Mouse (Mus musculus) MEL (cell line): ENCODE data around the gene Trdmt1. TPM values are rescaled to one million over a fixed set of nuclear protein-coding genes. Genes with fewer than 3 reads are reported as not detected.

Experiments used
- DNase-seq: peaks from one replicate; pipeline ENCODE4 v3.0.0; 2011; ENCODE audit warnings: low read depth, low spot score
- H3K27ac ChIP-seq: 2 replicates; pipeline ENCODE4 v1.5.1; 2012; ENCODE audit warnings: low read depth, mild to moderate bottlenecking, control low read depth, low read length, moderate library complexity; ENCODE audit not compliant: control insufficient read depth
- H3K27me3 ChIP-seq, 2 experiments: fragments of 150-350 bp in 1 of 2; sonication (generic) in 1 of 2; 2 replicates each; pipeline ENCODE4 v1.6.1; 2012; ENCODE audit warnings: low read length in 2 of 2, mild to moderate bottlenecking in 2 of 2, improper control_type of control experiment in 1 of 2, moderate library complexity in 1 of 2; ENCODE audit not compliant: insufficient read depth in 2 of 2, control insufficient read depth in 1 of 2
- H3K36me3 ChIP-seq, 2 experiments: 2 replicates each; pipeline ENCODE4 v1.6.1; 2012 to 2014; ENCODE audit warnings: low read length in 2 of 2, improper control_type of control experiment in 1 of 2, inconsistent platforms in 1 of 2, mild to moderate bottlenecking in 1 of 2; ENCODE audit not compliant: insufficient read depth in 2 of 2, control insufficient read depth in 1 of 2
- H3K4me1 ChIP-seq, 2 experiments: fragments of 150-350 bp in 1 of 2; sonication (generic) in 1 of 2; 2 replicates each; pipeline ENCODE4 v1.6.1; 2012; ENCODE audit warnings: low read length in 2 of 2, improper control_type of control experiment in 1 of 2, mild to moderate bottlenecking in 1 of 2; ENCODE audit not compliant: insufficient read depth in 2 of 2, control insufficient read depth in 1 of 2
- H3K4me3 ChIP-seq, 2 experiments: fragments of 150-350 bp in 1 of 2; sonication (generic) in 1 of 2; 2 replicates each; pipeline ENCODE4 v1.5.1; 2012; ENCODE audit warnings: low read depth in 2 of 2, low read length in 2 of 2, mild to moderate bottlenecking in 2 of 2, moderate library complexity in 2 of 2, control low read depth in 1 of 2, improper control_type of control experiment in 1 of 2; ENCODE audit not compliant: control insufficient read depth in 1 of 2, insufficient read depth in 1 of 2
- H3K79me2 ChIP-seq: 2 replicates; pipeline ENCODE4 v1.6.1; 2012; ENCODE audit warnings: mild to moderate bottlenecking, low read length, moderate library complexity; ENCODE audit not compliant: control insufficient read depth, poor library complexity, insufficient read depth
- H3K9ac ChIP-seq: 2 replicates; pipeline ENCODE4 v1.6.1; 2012; ENCODE audit warnings: low read depth, mild to moderate bottlenecking, control low read depth, low read length, moderate library complexity; ENCODE audit not compliant: control insufficient read depth, poor library complexity, severe bottlenecking
- H3K9me3 ChIP-seq: fragments of 150-350 bp; sonication (generic); replicated peaks from 2 replicates; pipeline ENCODE4 v1.6.1; 2012; ENCODE audit warnings: mild to moderate bottlenecking, low read length, improper control_type of control experiment, moderate library complexity; ENCODE audit not compliant: insufficient read depth
- EP300 ChIP-seq, 2 experiments: IDR thresholded peaks; 2 replicates each; pipeline ENCODE4 v1.6.1; 2011; ENCODE audit warnings: improper control_type of control experiment in 2 of 2, low read length in 2 of 2, low read depth in 1 of 2, mild to moderate bottlenecking in 1 of 2
- ETS1 ChIP-seq: IDR thresholded peaks from 2 replicates; pipeline ENCODE4 v1.6.1; 2012; ENCODE audit warnings: low read depth, mild to moderate bottlenecking, inconsistent platforms, low read length, improper control_type of control experiment, moderate library complexity
- GATA1 ChIP-seq: IDR thresholded peaks from 2 replicates; pipeline ENCODE4 v1.6.1; 2011; ENCODE audit warnings: low read depth, low read length, improper control_type of control experiment
- HCFC1 ChIP-seq: IDR thresholded peaks from 2 replicates; pipeline ENCODE4 v1.6.1; 2012; ENCODE audit warnings: low read depth, mild to moderate bottlenecking, inconsistent platforms, low read length, improper control_type of control experiment, moderate library complexity
- JUND ChIP-seq: IDR thresholded peaks from 2 replicates; pipeline ENCODE4 v1.6.1; 2011; ENCODE audit warnings: low read depth, mild to moderate bottlenecking, improper control_type of control experiment, low read length
- MAZ ChIP-seq: IDR thresholded peaks from 2 replicates; pipeline ENCODE4 v1.6.1; 2012; ENCODE audit warnings: low read depth, mild to moderate bottlenecking, inconsistent platforms, low read length, improper control_type of control experiment
- MEF2A ChIP-seq: IDR thresholded peaks from 2 replicates; pipeline ENCODE4 v1.6.1; 2014; ENCODE audit warnings: low read depth, mild to moderate bottlenecking, inconsistent platforms, low read length, improper control_type of control experiment; ENCODE audit not compliant: poor library complexity, insufficient replicate concordance, severe bottlenecking; ENCODE audit errors: extremely low read depth
- MXI1 ChIP-seq: IDR thresholded peaks from 2 replicates; pipeline ENCODE4 v1.6.1; 2011; ENCODE audit warnings: mild to moderate bottlenecking, low read depth, low read length, improper control_type of control experiment
- MYC ChIP-seq: IDR thresholded peaks from 2 replicates; pipeline ENCODE4 v1.6.1; 2011; ENCODE audit warnings: low read depth, mild to moderate bottlenecking, low read length, improper control_type of control experiment, moderate library complexity
- NELFE ChIP-seq: IDR thresholded peaks from 2 replicates; pipeline ENCODE4 v1.6.1; 2011; ENCODE audit warnings: low read depth, low read length, improper control_type of control experiment
- NRF1 ChIP-seq: IDR thresholded peaks from 2 replicates; pipeline ENCODE4 v1.6.1; 2014; ENCODE audit warnings: low read depth, mild to moderate bottlenecking, inconsistent platforms, low read length, improper control_type of control experiment, moderate library complexity; ENCODE audit not compliant: poor library complexity, insufficient read depth, severe bottlenecking
- POLR2A ChIP-seq, 2 experiments: IDR thresholded peaks; 2 replicates each; pipeline ENCODE4 v1.6.1; 2011 to 2012; ENCODE audit warnings: low read length in 2 of 2, mild to moderate bottlenecking in 2 of 2, control low read depth in 1 of 2, improper control_type of control experiment in 1 of 2, low read depth in 1 of 2, moderate library complexity in 1 of 2; ENCODE audit not compliant: control insufficient read depth in 1 of 2, insufficient read depth in 1 of 2, poor library complexity in 1 of 2
- POLR2AphosphoS5 ChIP-seq: IDR thresholded peaks from 2 replicates; pipeline ENCODE4 v1.6.1; 2012; ENCODE audit warnings: low read depth, borderline replicate concordance, mild to moderate bottlenecking, inconsistent platforms, low read length, moderate library complexity, mixed read lengths
- RCOR1 ChIP-seq: IDR thresholded peaks from 2 replicates; pipeline ENCODE4 v1.6.1; 2012; ENCODE audit warnings: low read depth, mild to moderate bottlenecking, inconsistent platforms, low read length, improper control_type of control experiment
- SIN3A ChIP-seq: IDR thresholded peaks from 2 replicates; pipeline ENCODE4 v1.6.1; 2012; ENCODE audit warnings: low read length, improper control_type of control experiment, inconsistent platforms
- TAL1 ChIP-seq: IDR thresholded peaks from 2 replicates; pipeline ENCODE4 v1.6.1; 2012; ENCODE audit warnings: mild to moderate bottlenecking, inconsistent platforms, low read length, moderate library complexity, mixed read lengths
- TBP ChIP-seq: IDR thresholded peaks from 2 replicates; pipeline ENCODE4 v1.8.0; 2011; ENCODE audit warnings: low read depth, low read length, improper control_type of control experiment
- UBTF ChIP-seq: IDR thresholded peaks from 2 replicates; pipeline ENCODE4 v1.6.1; 2012; ENCODE audit warnings: low read depth, mild to moderate bottlenecking, inconsistent platforms, low read length, improper control_type of control experiment, moderate library complexity, borderline replicate concordance; ENCODE audit not compliant: insufficient read depth
- USF1 ChIP-seq: IDR thresholded peaks from 2 replicates; pipeline ENCODE4 v1.6.1; 2014; ENCODE audit warnings: low read depth, mild to moderate bottlenecking, inconsistent platforms, low read length, improper control_type of control experiment, moderate library complexity
- ZMIZ1 ChIP-seq: IDR thresholded peaks from 2 replicates; pipeline ENCODE4 v1.6.1; 2012; ENCODE audit warnings: low read depth, mild to moderate bottlenecking, inconsistent platforms, low read length, improper control_type of control experiment, moderate library complexity
- polyA plus RNA-seq, 2 experiments: library from polyadenylated mRNA; stranded (reverse) in 1 of 2; unstranded in 1 of 2; fragments of >175 nt in 1 of 2; fragments of >200 nt in 1 of 2; gene quantifications; 2 replicates each; pipeline versions ENCODE4 v1.2.1 to v1.2.4; 2012; ENCODE audit warnings: low replicate concordance in 2 of 2, low read depth in 1 of 2; ENCODE audit not compliant: insufficient read length in 2 of 2, insufficient read depth in 1 of 2, missing spikeins in 1 of 2
- total RNA-seq: library from RNA; depleted of rRNA; stranded (reverse); fragments of 300-350 nt; gene quantifications from 2 replicates; pipeline ENCODE4 v1.2.3, GENCODE M21; 2012

Gene Trdmt1
- total and polyA plus RNA-seq, 3 experiments, result 8.6 to 9.2 TPM; not detected in 1

GRCm38 (mm10) chr2:13574066-13574800 lies 29.8 kb upstream of the Trdmt1 start:
- TF ChIP-seq TBP (peak; percentile 93), POLR2A (IDR thresholded peaks at IDR 0.05; ENCODE audit: control insufficient read depth in 1 of 2, insufficient read depth in 1 of 2, low read depth in 1 of 2, low read length in 2 of 2, poor library complexity in 1 of 2) (peak; percentile 56 to 73; a peak in 1 of 4 replicates), TAL1 (no peak), UBTF (no peak), USF1 (no peak), RCOR1 (no peak), EP300 (IDR thresholded peaks at IDR 0.05; ENCODE audit: low read depth in 1 of 2, low read length in 2 of 2) (0 out of 4 replicates have a peak, but pooled peaks of 1 of the 2 experiments have one; percentile 5), NRF1 (no peak), ETS1 (no peak), GATA1 (no peak), MXI1 (peak; percentile 30; the same call in 1 of the 2 replicates), MYC (0 out of 2 replicates have a peak, but pooled peaks have one; percentile 29), NELFE (peak; percentile 67), SIN3A (no peak; the same call in none of the 2 replicates), POLR2AphosphoS5 (no peak), MAZ (peak; percentile 83), HCFC1 (no peak), MEF2A (no peak), ZMIZ1 (no peak; the same call in 1 of the 2 replicates), JUND (no peak)
- Histone ChIP-seq H3K27ac (peak overlapping the region; percentile 93), H3K79me2 (no peaks in the 10 kb centered on the region), H3K4me1 (peaks cover 0 to 16% of the 10 kb centered on the region in 2 experiments; a peak in 3 of 4 replicates), H3K4me3 (peak overlapping the region; percentile 72 to 78), H3K27me3 (no peaks in the 10 kb centered on the region), H3K9ac (peak overlapping the region; percentile 68), H3K36me3 (peaks cover 0 to 16% of the 10 kb centered on the region in 2 experiments; a peak in 3 of 4 replicates), H3K9me3 (no peaks in the 10 kb centered on the region)
- DNase-seq, result peak; percentile 89
